Mouse (Mus musculus) G1E (cell line): Measurements from ENCODE around the gene B4galt5.

Experiments used
- CTCF ChIP-seq: IDR thresholded peaks from 2 replicates; pipeline ENCODE4 v1.5.1; 2012; ENCODE audit warnings: low read depth, low read length, inconsistent platforms, mixed read lengths
- GATA1 ChIP-seq: IDR thresholded peaks from 2 replicates; pipeline ENCODE4 v1.6.1; 2012; ENCODE audit warnings: borderline replicate concordance, low read length, inconsistent platforms, mixed read lengths
- GATA2 ChIP-seq: IDR thresholded peaks from 2 replicates; pipeline ENCODE4 v1.6.1; 2012; ENCODE audit warnings: low read depth, low read length, inconsistent platforms, borderline replicate concordance
- TAL1 ChIP-seq: conservative IDR thresholded peaks from 2 replicates; pipeline ENCODE4 v1.6.1; 2012; ENCODE audit warnings: low read depth, low read length, inconsistent platforms, mixed read lengths

- TF ChIP-seq CTCF = no peak
- TF ChIP-seq TAL1 = no peak
- TF ChIP-seq GATA1 = no peak
- TF ChIP-seq GATA2 = no peak
These were observed 9.5 kb upstream of the B4galt5 start for GRCm38 (mm10) chr2:167358499-167358898.
